Mouse (Mus musculus): ENCODE data around the gene Gm14214.

Gm14214 gene

DNA sequence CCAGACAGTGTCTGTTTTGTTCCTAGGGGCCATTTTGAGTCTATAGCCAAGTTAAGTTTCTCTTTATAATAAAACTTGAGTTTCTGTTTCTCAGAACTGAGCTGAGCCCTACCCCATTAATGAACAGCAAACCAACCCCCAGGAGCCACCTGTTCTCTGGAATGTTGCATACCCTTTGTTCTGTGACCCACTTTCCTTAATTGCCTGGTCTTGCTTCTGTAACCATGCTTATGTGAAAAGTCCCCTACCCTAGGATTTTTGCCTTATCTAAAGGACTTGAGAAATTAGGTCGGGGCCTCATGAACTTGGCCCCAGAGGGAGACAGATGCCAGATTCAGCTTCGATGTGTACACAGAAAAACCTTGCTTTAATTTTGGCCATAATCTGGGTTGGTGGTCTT, 37.9 kb downstream of the Gm14214 start:
- no peak for DNase-seq (ENCODE audit: low read depth, low spot score)

DNA sequence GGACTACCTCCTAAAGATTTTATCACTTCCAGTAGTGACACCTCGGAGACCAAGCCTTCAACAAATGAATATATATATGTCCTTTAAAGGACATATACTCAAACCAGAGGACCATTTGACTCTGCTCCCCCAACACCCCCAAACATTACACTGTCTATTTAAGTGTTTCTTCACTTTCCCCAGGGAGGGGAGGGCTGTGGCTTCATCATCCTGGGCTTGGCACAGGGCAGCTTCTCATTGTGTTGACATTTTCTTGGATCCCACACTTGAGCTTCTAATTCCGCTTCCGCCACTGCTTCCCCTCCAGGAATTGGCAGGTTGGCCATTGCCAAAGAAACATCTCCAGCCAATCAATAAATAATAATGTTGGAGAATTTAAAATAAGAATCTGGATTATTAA, 39.0 kb downstream of the Gm14214 start:
- no peak for DNase-seq (ENCODE audit: low read depth, low spot score)

DNA sequence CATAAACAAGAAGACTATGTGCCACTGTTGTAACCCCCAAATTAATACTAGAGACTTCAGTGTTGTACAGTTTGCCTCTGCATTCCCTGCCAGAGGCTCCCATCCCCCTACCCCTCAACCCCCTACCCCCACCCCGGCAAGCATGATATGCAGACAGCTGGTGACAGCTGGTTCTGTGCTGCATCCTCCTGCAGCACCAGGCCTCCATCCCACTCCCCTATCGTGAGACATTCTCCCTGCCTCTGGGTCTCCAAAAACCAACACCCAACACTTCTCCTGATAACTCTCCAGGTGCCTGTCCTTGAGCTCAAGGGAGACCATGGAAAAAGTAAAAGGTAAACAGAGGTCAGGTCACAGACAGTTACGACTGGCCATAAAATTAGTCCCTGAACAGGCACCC, 40.1 kb downstream of the Gm14214 start:
- no peak for DNase-seq (ENCODE audit: low read depth, low spot score)

DNA sequence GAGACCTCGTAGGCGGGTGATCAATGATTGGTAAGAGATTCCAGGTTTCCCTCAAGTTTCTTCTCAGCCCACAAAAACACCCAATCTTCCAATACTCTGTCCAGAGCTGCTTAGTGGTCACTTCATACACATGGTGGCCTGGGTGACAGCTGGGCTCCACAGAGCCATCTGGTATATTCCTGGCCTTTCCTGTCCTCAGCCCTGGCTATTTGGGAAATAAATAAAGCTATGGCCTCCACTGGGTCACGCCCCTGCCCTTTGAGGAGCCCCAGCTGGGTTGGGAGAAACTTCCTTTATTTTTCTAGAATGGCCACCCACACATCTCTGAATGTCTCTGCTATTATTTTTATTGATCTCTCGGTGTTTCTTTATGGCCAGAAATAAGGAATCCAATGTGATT, 46.4 kb downstream of the Gm14214 start:
- DNase-seq (ENCODE audit: low read depth, low spot score), result no peak

DNA sequence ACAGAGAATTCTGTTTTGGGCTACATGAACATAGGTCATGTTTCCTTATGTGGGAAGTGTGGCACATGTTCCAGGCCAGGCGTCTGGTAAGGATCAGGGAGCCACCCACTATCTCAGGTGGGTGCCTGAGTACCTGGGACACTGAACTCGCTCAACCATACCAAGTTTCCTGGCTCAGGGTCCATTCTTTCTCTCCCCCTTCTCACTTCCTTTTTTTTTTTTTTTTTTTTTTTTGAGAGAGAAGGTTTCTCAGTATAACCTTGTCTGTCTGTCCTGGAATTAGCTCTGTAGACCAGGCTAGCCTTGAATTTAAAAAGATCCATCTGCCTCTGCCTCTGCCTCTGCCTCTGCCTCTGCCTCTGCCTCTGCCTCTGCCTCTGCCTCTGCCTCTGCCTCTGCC, 49.5 kb downstream of the Gm14214 start:
- DNase-seq (ENCODE audit: low read depth, low spot score), result no peak

Data from mesoderm, embryonic 11.5 days (tissue).